Mouse (Mus musculus) B cell, adult 2 months (primary cell): Measurements from ENCODE around the gene Slc2a1.

ENCODE experiments used
- DNase-seq, 2 experiments: peaks; one replicate each; pipeline ENCODE4 v3.0.0; 2022

Gene Slc2a1

DNA sequence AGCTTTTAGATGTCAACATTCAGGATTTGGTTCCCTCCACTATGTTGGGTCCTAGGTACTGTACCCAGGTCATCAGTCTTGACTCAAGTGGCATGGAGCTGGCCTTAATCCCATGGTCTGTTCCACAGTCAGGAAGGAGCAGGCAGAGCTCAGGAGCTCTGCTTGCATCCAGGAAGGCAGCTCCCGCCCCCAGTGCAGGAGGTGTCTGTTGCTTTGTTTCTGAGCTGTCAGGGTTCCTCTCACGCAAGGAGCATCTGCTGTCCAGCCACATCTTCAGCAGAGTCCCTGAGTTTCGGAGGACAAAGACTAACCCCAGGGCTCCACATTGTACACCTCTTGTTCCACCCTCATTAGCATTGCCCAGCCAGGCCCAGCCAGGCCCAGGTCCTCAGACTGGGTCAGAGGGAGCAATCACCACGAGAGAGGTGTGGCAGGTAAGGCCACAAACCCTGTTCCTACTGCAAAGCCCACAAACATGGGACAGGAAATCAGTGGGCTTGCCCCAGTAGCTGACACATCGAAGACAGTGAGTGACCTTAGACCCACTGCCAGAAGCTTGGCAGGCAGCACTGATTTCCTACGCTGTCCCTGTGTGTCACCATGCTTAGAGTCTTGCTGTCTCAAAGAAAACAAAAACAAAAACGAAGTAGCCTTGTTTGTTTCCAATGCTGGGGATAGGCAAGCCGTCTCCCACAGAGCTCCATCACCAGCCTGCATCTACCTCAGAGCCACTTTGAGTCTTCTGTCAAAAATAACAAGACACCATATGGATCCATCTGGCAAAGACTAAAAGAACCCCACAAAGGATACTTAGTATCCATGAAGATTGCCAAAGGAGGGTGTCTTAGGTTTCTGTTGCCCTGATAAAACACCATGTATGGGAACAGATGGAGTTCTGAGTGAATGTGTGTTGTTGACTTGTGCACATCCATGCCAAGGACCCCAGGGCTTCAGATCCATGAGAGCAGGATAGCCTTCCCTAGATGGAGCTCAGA lies 10.0 kb upstream of the Slc2a1 start:
- DNase-seq = no peak

DNA sequence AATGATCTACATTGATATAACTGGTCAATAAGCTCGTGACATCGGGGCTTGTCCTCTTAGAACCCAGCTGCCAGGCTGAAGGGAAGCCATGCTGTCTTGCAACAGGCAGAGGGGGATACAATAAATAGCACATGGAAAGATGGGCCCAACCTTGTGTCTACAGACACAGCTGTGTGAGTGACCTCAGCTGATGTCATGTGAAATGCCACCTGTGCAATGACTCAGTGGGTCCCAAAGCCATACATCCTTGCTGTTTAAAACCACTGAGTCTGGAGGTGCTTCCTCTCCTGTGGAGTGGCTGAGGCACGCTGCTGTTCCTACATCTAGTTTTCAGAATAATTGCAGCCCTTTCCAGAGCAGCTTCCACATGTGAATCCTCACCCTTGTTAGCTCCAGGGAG lies 7.1 kb upstream of the Slc2a1 start:
- DNase-seq = no peak

DNA sequence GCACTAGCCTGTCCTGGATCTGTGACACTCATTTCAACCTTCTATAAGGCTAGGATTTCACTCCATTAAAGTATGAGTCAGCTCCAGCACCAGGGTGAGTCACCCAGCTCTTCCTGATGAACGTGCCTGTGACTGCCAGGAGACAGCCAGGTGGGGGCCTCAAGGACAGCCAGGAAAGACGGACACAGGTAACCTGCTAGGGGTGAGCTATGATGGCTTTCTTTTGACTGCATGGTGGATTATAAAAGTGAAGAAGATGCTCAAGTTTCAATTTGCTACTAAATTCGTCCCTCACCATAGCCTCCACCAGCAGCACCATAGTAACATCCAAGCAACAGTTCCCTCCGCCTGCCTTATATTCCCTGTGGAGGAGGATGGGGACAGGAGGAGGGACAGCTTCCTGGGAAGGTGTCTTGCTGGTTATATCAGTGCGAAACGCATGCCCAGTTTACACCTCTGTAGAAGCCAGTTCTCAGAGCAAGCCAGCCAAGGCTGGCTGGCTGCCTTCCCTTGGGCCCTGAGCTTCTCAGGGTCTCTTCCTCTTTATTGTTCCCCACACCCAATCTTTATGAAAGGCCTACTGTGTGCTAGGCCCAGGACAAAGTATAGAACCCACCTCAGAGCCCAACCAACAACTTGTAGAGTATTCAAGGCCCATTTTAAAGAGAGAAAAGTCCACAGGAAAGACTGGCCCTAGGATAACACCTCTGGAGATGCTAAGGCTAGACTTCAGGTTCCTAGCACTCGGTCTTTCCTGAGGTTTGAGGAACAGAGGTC lies 6.0 kb upstream of the Slc2a1 start:
- DNase-seq = no peak

DNA sequence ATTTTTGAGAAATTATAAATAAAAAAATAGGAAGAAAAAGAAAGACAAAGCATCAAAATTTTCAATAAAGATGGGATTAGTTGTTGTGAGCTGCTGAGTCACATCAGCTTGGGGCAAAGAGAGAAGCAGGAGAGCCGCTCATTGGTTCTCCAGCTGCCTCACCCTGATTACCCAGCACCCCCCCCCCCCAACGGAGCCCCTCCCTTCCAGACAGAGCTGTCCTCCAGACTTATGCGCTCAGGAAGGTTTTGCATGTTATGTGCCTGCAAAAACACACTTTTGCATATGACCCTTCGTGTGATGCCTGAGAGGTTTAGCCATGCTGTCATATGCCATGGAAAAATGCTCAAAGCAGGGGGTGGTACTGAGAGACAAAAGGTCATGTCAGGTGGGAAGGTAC lies 3.7 kb upstream of the Slc2a1 start:
- no peak for DNase-seq

DNA sequence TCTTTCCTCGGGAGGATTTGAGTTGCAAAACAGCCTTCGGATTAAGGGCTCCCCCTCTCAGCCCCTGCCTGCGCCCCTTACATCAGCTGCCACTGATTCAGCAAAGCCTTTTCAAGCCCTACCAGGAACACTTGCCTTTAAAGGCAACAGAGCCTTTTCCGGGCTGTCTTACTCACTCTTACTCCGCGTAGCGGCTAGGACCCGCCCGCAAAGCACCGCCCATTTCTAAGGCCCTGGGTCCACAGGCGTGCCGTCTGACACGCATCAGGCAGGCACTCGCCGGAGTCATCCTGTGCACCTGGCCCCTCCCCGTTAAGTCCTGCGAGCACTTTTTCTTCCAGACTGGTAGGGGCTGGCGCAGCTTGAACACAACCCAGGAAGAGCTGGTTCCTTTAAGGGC lies 2.8 kb upstream of the Slc2a1 start:
- peak; percentile 78 to 82 for DNase-seq

DNA sequence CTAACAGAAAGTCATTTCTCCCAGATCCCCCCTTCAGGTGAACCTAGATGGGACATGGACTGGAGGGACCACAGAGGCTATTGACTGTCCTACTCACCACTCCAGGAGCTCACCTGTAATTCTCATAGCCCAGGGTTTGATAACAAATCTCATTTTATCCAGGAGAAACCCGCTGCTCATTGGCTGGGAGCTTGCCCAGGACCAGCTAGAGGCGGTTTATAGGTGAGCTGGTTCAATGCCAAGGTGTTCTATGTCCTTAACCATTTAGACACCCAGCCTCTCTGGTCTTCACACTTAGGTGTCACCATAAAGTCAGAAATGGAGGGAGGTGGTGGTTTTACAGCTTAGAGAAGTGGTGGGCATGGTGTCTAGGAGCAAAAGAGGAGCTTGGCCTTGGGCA lies 644 bp upstream of the Slc2a1 start:
- no peak for DNase-seq

DNA sequence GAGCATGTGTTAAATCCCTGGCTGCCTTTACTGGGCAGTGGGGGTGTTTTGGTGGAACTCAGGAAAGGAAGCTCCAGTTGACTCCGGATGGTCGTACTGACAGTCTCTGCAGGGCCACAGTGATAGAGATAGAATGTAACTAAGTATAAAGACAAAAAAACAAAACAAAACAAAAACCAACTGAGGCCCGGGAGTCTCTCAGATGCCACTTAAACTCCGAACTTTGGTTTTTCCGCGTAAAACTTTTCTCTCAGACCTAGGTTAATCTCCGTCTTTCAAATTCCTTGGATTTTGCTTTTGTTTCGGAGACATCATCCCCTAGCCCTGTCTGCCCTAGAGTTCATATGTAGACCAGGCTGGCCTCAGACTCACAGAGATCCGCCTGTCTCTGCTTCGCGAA lies 1.1 kb downstream of the Slc2a1 start:
- no peak for DNase-seq

DNA sequence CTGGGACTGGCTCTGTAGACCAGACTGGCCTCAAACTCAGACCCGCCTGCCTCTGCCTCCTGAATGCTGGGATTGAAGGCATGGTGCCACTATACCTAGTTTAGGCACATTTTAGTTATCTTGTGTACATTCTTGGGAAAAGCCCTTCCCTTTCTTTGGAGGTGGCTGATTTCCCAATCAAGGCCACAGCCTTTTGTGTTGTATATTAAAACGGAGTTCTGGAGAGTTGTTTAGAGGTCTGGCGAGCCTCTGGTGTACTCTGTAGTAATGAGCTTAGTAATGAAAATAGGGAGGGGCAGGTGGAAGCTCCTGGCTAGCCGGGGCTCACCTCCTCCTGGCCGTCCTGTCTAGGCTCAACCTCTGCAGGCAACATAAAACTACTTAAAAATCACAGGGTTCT lies 2.0 kb downstream of the Slc2a1 start:
- DNase-seq = no peak

DNA sequence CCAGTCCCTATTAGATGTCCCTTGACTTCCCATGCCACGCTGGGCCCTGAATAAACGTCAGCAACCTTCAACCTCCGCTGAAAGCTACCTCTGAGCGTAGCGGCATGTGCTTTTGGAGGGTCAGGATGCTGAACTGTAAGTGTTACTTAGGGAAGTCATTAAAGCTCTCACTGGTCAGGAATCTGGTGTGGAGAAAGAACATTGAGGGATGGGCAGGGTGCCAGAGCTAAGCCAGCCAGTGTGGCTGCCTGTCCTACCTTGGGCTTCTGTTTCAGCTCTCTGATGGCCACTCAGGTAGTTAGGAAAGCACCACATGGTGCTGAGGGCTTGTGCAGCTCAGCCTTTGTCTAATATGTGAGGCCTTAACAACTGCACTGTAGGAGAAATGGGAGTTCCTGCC lies 2.9 kb downstream of the Slc2a1 start:
- DNase-seq = no peak

DNA sequence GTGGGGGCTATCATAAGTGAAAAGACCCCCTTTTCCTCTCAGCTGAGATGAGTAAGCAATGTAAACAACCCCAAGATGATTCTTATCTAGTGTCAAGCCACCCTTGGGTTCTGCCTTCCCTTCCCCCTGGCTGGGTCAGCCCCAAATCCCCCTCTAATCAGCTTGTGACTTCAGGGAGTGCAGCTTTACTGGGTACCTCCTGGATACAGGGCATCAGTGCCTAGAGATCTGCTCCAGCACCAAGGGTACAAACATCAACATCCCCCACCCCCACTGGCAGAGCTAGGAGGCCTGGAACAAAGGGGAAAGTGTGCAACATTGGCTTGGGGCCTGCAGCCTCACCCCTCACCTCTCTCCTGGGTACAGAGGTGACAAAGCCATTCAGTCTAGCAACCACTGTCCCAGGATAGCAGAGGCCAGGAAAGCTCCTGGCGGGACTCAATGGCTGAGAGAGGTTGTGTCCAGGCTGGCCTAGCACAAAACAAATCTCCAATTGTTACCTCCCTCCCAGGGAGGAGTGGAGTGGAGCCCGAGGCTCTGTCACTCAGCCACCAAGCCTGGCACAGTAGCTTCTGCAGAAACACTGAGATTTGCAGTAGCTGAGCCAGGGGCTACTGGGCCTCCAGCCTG lies 3.9 kb downstream of the Slc2a1 start:
- DNase-seq = no peak

DNA sequence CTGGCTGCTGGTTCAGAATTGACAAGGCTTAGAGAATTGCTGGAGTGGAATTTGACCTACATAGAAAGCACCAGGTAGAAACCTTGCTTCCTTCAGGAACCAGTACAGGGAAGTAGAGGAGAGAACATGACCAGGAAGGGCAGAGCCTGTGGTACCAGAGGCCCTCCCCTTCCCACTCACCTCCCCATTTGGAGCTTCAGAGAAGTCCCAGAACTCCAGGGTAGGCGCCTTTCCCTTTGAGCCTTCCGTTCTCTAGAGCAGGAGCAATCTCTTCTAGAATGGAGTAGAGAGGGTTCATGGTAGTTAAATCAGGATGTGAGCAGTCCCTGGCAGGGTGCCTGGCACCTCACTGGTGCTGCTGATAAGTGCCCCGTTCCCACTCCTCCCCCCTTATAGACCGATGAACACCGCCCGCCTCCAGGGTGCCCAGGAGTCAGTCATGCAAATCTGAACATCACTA lies 7.1 kb downstream of the Slc2a1 start:
- DNase-seq = peak in 1 of 2 experiments; percentile 12

DNA sequence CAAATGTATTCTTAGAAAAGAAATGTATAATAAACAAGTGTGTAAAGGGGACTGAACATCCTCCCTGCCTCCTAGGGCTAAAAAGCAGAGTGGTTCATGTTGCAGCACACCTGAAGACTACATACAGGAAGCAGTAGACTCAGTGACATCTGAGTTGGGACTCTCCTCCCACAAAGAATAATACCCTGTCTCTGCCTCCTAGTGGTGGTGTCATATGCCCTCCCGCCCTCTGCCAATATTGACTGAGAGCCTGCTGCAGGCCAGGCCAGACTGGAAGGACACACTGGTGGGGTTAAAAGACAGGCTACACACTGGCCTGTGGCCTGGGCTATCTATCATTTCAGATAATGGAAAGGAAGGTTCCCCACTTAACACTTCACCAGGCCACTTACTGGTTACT lies 7.8 kb downstream of the Slc2a1 start:
- peak; percentile 37 to 42 for DNase-seq

DNA sequence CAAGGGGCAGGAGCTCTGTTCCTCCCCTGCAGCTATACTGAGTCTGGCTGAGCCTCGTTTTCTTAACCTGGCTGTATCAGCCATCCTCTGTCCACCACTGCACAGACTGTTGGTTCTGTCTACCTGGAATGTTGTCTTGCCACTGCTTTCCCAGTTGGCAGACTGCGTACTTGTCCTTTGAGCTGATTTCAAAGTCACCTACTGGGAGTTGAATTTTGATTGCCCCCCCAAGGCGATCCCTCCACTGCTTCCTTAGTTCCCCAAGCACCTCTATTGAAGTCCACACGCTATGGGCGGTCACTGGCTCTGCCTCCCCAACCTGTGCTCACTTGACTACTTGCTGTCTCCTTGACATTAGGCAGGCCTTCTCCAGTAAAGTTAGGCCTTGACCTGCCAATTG lies 9.1 kb downstream of the Slc2a1 start:
- DNase-seq = no peak

DNA sequence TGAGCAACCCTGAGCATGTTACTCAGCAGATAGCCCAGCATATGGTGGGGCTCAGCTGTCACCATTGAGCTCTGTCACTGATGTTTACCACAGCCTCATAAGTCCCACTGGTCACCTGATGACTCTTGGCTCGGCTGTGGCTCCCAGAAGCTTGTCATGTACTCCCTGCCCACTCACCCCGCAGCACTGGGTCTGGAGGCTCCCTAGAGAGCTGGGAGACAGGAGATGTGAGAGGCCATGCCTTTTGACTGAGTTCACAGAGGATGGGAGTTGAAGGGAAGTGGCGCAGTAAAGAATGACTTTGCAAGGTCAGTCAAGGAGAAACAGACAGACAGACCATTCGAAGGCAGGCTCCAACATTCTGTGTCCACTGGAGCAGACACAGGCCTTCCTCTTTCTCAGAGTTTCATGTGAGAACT lies 10.2 kb downstream of the Slc2a1 start:
- peak; percentile 32 to 33 for DNase-seq

DNA sequence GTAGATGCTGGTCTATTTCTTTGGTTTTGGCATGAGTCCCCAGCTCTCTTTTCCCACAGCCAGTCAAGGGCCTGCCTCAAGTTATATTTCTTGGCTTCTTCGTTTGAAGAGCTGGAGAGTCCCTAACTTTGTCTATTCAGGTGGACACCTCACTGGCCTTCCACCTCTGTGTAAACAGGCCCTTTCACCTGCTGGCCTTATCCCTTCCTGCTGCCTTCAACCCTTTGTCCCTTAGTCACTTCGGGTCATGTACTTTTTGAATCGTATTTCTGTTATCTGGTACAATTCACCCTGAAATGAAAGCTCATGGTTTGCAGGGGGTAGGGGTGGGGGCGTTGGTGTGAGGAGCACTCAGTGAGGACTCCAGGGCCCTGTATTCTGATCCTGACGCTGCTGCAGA lies 10.8 kb downstream of the Slc2a1 start:
- no peak for DNase-seq

DNA sequence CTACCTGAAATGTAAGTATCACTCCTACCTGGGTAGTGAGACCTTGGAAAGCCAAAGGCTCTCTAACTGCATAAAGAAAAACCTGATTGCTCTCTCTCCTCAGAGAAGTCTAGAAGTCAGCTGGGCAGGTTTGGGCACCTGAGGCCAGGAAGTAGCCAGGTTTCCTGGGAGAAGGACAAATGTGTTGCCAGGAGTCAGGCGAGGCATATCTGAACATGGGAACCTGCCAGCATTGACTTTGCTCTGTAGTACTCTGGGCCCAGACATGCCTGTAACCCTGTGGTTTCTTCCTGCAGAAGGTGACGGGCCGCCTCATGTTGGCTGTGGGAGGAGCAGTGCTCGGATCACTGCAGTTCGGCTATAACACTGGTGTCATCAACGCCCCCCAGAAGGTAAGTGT lies 11.6 kb downstream of the Slc2a1 start:
- DNase-seq = no peak

DNA sequence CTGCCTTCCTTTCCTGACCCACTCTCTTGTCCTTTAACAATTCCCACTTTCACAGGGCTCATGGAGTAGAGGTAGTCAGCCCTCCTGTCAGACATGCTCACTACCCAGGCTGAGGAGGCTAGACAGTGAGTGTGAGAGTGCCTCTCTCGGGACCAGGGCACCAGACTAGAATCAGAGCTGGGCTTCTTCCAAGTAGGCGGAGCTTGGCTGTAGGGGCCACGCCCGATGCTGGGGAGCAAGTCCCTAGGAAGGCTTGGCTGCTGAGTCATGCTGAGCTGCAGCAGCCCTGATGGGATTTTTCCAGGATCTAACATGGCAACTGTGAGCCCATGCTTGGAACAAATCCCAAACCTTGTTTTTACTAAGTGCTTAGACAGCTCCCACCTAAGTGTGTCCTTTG lies 12.7 kb downstream of the Slc2a1 start:
- no peak for DNase-seq

DNA sequence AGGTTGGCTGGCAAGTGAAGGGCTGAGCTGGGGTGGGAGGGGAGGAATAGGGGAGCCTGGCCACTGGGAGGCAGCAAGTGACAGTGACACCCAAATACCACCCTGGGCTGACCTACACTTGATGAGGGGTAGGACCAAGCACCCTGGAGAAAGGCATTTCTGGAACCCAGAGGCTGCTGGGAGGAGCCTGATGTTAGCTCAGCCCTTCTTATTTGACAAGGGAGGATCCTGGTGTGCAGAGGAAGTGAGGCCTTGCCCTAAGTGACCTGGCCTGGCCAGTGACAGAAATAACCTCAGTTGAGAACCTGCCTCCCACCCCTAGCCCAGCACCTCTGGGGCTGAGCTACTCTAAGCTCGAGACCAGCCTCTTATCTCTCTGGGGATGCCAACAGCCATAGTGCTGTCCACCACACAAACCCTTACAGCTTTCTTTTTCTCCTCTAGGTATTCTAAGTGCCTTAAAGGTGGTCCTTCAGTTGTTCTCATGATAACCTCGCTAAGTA lies 16.3 kb downstream of the Slc2a1 start:
- DNase-seq = no peak

DNA sequence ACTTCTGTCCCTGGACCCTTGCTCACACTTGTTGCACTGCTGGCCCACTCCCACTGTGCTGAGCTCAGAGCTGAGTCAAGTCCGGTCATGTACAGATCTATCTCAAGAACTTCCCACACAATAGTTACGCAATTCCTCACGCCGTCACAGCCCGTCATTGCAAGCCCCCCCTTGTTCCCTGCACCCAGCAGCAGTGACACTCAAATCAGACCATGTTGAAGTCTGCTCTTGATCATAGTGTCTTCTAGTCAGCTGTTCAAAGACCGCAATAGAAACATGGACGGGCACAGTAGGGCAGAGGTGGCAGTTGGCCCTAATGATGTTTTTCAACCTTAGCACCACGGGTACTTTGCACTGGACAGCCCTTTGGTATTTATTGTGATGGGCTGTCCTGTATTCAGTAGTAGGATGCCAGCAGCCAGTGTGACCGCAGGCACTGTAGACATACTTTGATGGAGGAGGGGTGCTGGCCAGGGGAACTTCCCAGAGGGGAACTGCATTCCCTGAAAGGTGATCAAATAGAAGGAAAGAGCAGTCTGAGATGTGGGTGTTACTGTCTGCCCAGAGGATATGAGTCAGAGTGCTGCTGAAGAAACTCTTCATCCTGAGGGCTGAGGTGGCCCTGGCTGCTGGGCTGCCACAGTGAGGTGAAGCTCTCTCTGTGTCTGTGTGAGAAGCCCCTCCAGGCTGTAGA lies 17.2 kb downstream of the Slc2a1 start:
- peak; percentile 9 to 14 for DNase-seq

DNA sequence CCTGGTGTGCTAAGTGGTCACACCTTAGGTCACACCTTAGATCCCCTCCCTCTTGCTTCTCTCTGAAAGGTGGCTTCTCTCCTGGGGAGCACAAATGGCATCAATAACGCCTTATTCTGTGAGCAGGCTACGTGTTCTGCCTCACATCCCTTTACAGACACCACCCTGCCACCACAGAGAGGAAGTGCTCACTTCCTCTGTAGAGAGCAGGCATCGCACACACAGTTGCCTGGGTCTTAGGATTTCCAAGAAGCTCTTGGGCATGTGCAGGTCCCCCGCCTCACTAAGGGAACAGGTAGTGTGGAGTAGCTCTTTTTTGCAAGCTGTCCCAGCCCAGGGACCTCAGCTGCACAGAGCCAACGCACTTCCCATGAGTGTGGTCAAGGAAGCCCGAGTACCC lies 18.7 kb downstream of the Slc2a1 start:
- peak; percentile 76 to 81 for DNase-seq

DNA sequence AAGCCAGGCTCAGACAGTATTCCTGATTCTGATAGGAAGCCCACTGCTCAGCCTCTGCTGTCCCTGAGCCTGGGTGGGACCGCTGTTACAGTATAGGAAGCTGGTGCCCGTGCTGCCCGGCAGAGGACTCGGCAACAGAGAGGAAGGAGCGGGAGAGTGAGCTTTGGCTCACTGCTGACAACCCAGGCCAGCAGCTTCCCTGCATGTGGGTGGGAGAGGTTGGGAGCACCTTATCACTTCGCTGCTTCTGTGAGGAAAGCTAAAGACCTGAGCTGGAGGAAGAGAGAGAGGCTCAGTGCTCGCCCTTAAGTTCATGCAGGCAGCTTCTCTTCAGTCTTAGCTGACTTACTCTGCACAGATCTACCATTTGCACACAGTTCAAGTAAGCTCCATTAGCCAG lies 20.0 kb downstream of the Slc2a1 start:
- no peak for DNase-seq

DNA sequence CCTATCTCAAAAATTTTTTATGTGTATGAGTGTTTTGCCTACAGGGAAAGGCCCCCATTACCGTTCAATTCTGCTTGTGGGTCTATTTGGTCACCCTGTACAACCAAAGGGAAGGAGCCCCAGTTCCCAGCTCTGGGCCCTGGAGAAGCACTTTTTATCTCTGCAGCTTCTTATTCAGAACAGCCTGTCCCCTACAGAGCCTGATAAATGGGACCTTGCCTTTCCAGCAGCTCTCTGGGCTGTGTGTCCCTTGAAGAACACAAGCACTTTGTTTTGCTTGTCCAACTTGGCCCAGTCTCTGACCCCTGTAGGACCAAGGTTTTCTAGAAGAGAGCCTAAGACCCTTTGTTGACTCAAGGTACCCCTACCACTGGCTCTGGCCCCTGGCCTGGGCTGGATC lies 20.6 kb downstream of the Slc2a1 start:
- no peak for DNase-seq
